Mouse (Mus musculus): ENCODE results near the gene Gm853.

DNA sequence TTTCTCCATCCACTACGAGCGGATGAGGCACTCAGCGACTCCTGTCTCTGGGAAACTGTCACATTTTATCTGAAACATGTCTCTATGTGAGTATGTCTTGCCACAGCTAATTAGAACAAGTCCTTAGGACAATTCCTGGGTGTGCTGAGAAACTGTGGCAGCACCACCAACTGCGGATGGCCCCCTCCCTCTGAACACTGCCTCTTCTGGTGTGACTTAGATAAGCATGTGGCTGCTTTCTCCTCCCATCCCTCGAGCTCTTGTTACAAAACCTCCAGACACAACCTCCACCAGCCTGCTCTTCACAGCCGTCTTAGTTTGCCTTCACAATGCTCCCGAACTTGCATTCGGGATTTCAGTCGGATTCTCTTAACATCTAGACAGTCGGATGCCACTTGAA lies 8.3 kb downstream of the Gm853 start:
- TF ChIP-seq POLR2A (IDR thresholded peaks at IDR 0.05; ENCODE audit: borderline replicate concordance, extremely low read depth, insufficient read depth, insufficient read length, poor library complexity, severe bottlenecking), result no peak
- no peak for TF ChIP-seq CTCF (IDR thresholded peaks at IDR 0.05; ENCODE audit: borderline replicate concordance, extremely low read depth, insufficient read depth, insufficient read length)

Data from brain, embryonic 14.5 days (tissue).